In genomic region chr17:66123066-66123815, GRCm38 (mm10) we compare ENCODE assay signal across 8 mouse cellular contexts. TPM values are rescaled to one million over a fixed set of nuclear protein-coding genes. Genes with fewer than 3 reads are reported as not detected.
A peak's percentile ranks its signal among the peaks of the same experiment; 100 is the strongest.
DNase-seq lines count a peak whose midpoint lies in the region; ATAC-seq and TF ChIP-seq lines count a peak whose summit lies in the region.

Gene Ddx11 (plus strand): TSS chr17:66123520.

- no peaks in the 10 kb centered on the region for H3K9me3 ChIP-seq in hindbrain, embryonic 11.5 days (ENCODE audit: control insufficient read depth, low read length)
- H3K9me3 ChIP-seq in lung, postnatal 0 days (ENCODE audit: low read length) = no peaks in the 10 kb centered on the region

- TF ChIP-seq CTCF in lung, postnatal 0 days (IDR thresholded peaks at IDR 0.05) = no peak; the same call in 1 of the 2 replicates

- no peaks in the 10 kb centered on the region for H3K27me3 ChIP-seq in hindbrain, embryonic 11.5 days (ENCODE audit: control insufficient read depth, insufficient read depth, low read length)
- no peaks in the 10 kb centered on the region for H3K27me3 ChIP-seq in lung, postnatal 0 days (replicated peaks; ENCODE audit: insufficient read depth, low read length)

- no peaks in the 10 kb centered on the region for H3K36me3 ChIP-seq in hindbrain, embryonic 11.5 days (ENCODE audit: control insufficient read depth, insufficient read depth, low read length)
- H3K36me3 ChIP-seq in lung, postnatal 0 days (ENCODE audit: insufficient read depth, low read length) = peaks cover 7% of the 10 kb centered on the region; the same call in 1 of the 2 replicates

- peak within 1 kb of the TSS; percentile 57 for H3K9ac ChIP-seq in hindbrain, embryonic 11.5 days (ENCODE audit: low read depth, low read length)
- peak within 1 kb of the TSS; percentile 30; the same call in 1 of the 2 replicates for H3K9ac ChIP-seq in lung, postnatal 0 days (replicated peaks; ENCODE audit: low read depth)

- peak within 1 kb of the TSS; percentile 59 for H3K4me3 ChIP-seq in hindbrain, embryonic 11.5 days (ENCODE audit: low read depth, low read length)
- peak within 1 kb of the TSS; percentile 77 for H3K4me3 ChIP-seq in lung, postnatal 0 days (ENCODE audit: low read depth, low read length)

- peaks cover 3% of the 10 kb centered on the region; the same call in 1 of the 2 replicates for H3K4me1 ChIP-seq in hindbrain, embryonic 11.5 days (replicated peaks; ENCODE audit: control insufficient read depth, insufficient read depth, low read length)
- H3K4me1 ChIP-seq in lung, postnatal 0 days (ENCODE audit: insufficient read depth, low read depth, low read length) = 0 out of 2 replicates have a peak, but pooled peaks cover 4% of the 10 kb centered on the region

- TF ChIP-seq EP300 in lung, postnatal 0 days (IDR thresholded peaks at IDR 0.05) = no peak

- 7% methylated on average over 45 of the region's 45 CpGs for WGBS in hindbrain, embryonic 11.5 days
- 4% methylated on average over 45 of the region's 45 CpGs for WGBS in lung, postnatal 0 days

- peak within 1 kb of the TSS; percentile 50 for H3K4me2 ChIP-seq in hindbrain, embryonic 11.5 days (replicated peaks; ENCODE audit: low read depth, low read length)
- H3K4me2 ChIP-seq in lung, postnatal 0 days (replicated peaks; ENCODE audit: low read depth, low read length) = peak within 1 kb of the TSS; percentile 76

- DNase-seq in NIH3T3 (ENCODE audit: low read depth) = peak; percentile 97
- DNase-seq in cerebellum, adult 9-11 months = peak; percentile 90
- peak; percentile 75 to 95 for DNase-seq in frontal cortex, adult 2 months (ENCODE audit: extremely low spot score in 1 of 2, low spot score in 1 of 2)
- DNase-seq in hindbrain, embryonic 11.5 days (ENCODE audit: low spot score) = peak; percentile 97
- peak; percentile 96 to 97 for DNase-seq in layer of hippocampus, postnatal 10 days (ENCODE audit: low spot score in 2 of 2)
- DNase-seq in lung, postnatal 0 days (ENCODE audit: low spot score) = peak; percentile 93
- DNase-seq in ovary, postnatal 10 days (ENCODE audit: low spot score) = peak; percentile 96
- peak; percentile 86 for DNase-seq in thymus, postnatal 0 days (ENCODE audit: low spot score)

- peak within 1 kb of the TSS; percentile 51 for H3K27ac ChIP-seq in hindbrain, embryonic 11.5 days (ENCODE audit: low read depth, low read length)
- H3K27ac ChIP-seq in lung, postnatal 0 days (ENCODE audit: low read length) = peak within 1 kb of the TSS; percentile 68

- ATAC-seq in hindbrain, embryonic 11.5 days (ENCODE audit: low FRiP score) = peak; percentile 85
- ATAC-seq in lung, postnatal 0 days = peak; percentile 94

RNA-seq across cellular contexts. Expression of gene Ddx11, which starts in this region (rescaled TPM):
- polyA plus RNA-seq in frontal cortex, adult 2 months (2012; rRNA removed) = 2.5 and 3.6 TPM in 2 replicates
- 13.4 and 17.0 TPM in 2 replicates for polyA plus RNA-seq in hindbrain, embryonic 11.5 days (2014; fragmentation: Nextera tagmentation; extraction: Ambion mirVana)
- total RNA-seq in layer of hippocampus, postnatal 10 days (2021) = 1 to 10 TPM; 4.9 to 6.9 TPM
- polyA plus RNA-seq in lung, postnatal 0 days (2015; fragmentation: Nextera tagmentation; extraction: Ambion mirVana) = 2.1 and 2.2 TPM in 2 replicates
- 12.7 and 13.4 TPM in 2 replicates for polyA plus RNA-seq in thymus, postnatal 0 days (2015; fragmentation: Nextera tagmentation; extraction: Ambion mirVana)

Comparison
In these comparisons a context has a peak if more than half of its experiments do, and no peak if none do; other contexts are left out.
1. Peak in every context shown above with its lines: DNase-seq, ATAC-seq, H3K4me3 ChIP-seq and H3K27ac ChIP-seq.